Mouse (Mus musculus) brain, embryonic 18.5 days (tissue): Measurements from ENCODE around the gene Nedd9.

Experiments
- DNase-seq: peaks from one replicate; pipeline ENCODE4 v3.0.0-alpha.2; 2012; ENCODE audit warnings: low read depth, low spot score

The Nedd9 gene

GRCm38 (mm10) chr13:41343163-41343886, 143.8 kb downstream of the Nedd9 start:
- no peak for DNase-seq

GRCm38 (mm10) chr13:41341422-41341821, 145.7 kb downstream of the Nedd9 start:
- no peak for DNase-seq

- DNase-seq: peak; percentile 66
These were observed 147.4 kb downstream of the Nedd9 start for GRCm38 (mm10) chr13:41339653-41340351.

- DNase-seq: no peak
These were observed 148.0 kb downstream of the Nedd9 start for GRCm38 (mm10) chr13:41339195-41339594.

- no peak for DNase-seq
These were observed 149.8 kb downstream of the Nedd9 start for GRCm38 (mm10) chr13:41337407-41337806.

GRCm38 (mm10) chr13:41336260-41336659, 150.9 kb downstream of the Nedd9 start:
- no peak for DNase-seq

- no peak for DNase-seq
These were observed 151.4 kb downstream of the Nedd9 start for GRCm38 (mm10) chr13:41335767-41336166.

- DNase-seq: no peak
These were observed 152.5 kb downstream of the Nedd9 start for GRCm38 (mm10) chr13:41334641-41335000.

- no peak for DNase-seq
These were observed 153.1 kb downstream of the Nedd9 start for GRCm38 (mm10) chr13:41333889-41334640.

- DNase-seq: no peak
These were observed 155.4 kb downstream of the Nedd9 start for GRCm38 (mm10) chr13:41331671-41332340.

GRCm38 (mm10) chr13:41330589-41331345, 156.4 kb downstream of the Nedd9 start:
- DNase-seq: no peak

- no peak for DNase-seq
These were observed 157.1 kb downstream of the Nedd9 start for GRCm38 (mm10) chr13:41330051-41330450.

- DNase-seq: no peak
These were observed 158.7 kb downstream of the Nedd9 start for GRCm38 (mm10) chr13:41328481-41328880.

GRCm38 (mm10) chr13:41327546-41327945, 159.6 kb downstream of the Nedd9 start:
- no peak for DNase-seq

- DNase-seq: no peak
These were observed 161.0 kb downstream of the Nedd9 start for GRCm38 (mm10) chr13:41326134-41326533.

- DNase-seq: no peak
These were observed 161.8 kb downstream of the Nedd9 start for GRCm38 (mm10) chr13:41325346-41325745.

GRCm38 (mm10) chr13:41324631-41325030, 162.5 kb downstream of the Nedd9 start:
- no peak for DNase-seq

GRCm38 (mm10) chr13:41321433-41321832, 165.7 kb downstream of the Nedd9 start:
- no peak for DNase-seq

- no peak for DNase-seq
These were observed 166.4 kb downstream of the Nedd9 start for GRCm38 (mm10) chr13:41320749-41321148.

GRCm38 (mm10) chr13:41302716-41303115, 184.4 kb downstream of the Nedd9 start:
- DNase-seq: no peak

- no peak for DNase-seq
These were observed 187.1 kb downstream of the Nedd9 start for GRCm38 (mm10) chr13:41300037-41300436.
